8 mouse cellular contexts compared by ENCODE assay signal in genomic region chr6:135322749-135323148, GRCm38 (mm10). TPM values are rescaled to one million over a fixed set of nuclear protein-coding genes. Genes with fewer than 3 reads are reported as not detected.
DNase-seq lines count a peak whose midpoint lies in the region; ATAC-seq lines count a peak whose summit lies in the region.
"Had no signal": no experiment of that assay in that cellular context is flagged by ENCODE, and none has a peak within 500 bp of the region (broad histone marks: within the 10 kb centered on the region; RNA-seq: fewer than 3 reads in every experiment).

No protein-coding gene starts in this region.

- H3K9me3 ChIP-seq in neural tube, embryonic 15.5 days (replicated peaks), result no peaks in the 10 kb centered on the region
- H3K9me3 ChIP-seq in heart, embryonic 14.5 days (ENCODE audit: control insufficient read depth, low read length), result no peaks in the 10 kb centered on the region
- no peaks in the 10 kb centered on the region for H3K9me3 ChIP-seq in limb, embryonic 15.5 days

- H3K36me3 ChIP-seq in neural tube, embryonic 15.5 days, result no peaks in the 10 kb centered on the region
- no peaks in the 10 kb centered on the region for H3K36me3 ChIP-seq in heart, embryonic 14.5 days (ENCODE audit: control insufficient read depth, insufficient read depth, low read length)
- H3K36me3 ChIP-seq in limb, embryonic 15.5 days, result no peaks in the 10 kb centered on the region

- no peak overlapping the region for H3K4me3 ChIP-seq in neural tube, embryonic 15.5 days (replicated peaks)
- no peak overlapping the region for H3K4me3 ChIP-seq in heart, embryonic 14.5 days (ENCODE audit: control insufficient read depth in 1 of 2, insufficient read depth in 1 of 2, low read depth in 1 of 2, low read length in 2 of 2)
- no peak overlapping the region for H3K4me3 ChIP-seq in limb, embryonic 15.5 days

- no peak for ATAC-seq in neural tube, embryonic 15.5 days (ENCODE audit: low FRiP score)
- ATAC-seq in heart, embryonic 14.5 days (ENCODE audit: insufficient number of reproducible peaks, insufficient read depth, low FRiP score, low read depth), result no peak
- no peak for ATAC-seq in limb, embryonic 15.5 days (ENCODE audit: insufficient number of reproducible peaks, low FRiP score, low TSS enrichment, low read depth)

- 71% methylated on average over 7 of the region's 7 CpGs for WGBS in neural tube, embryonic 15.5 days
- 74% methylated on average over 7 of the region's 7 CpGs for WGBS in heart, embryonic 14.5 days
- WGBS in limb, embryonic 15.5 days, result 79% methylated on average over 7 of the region's 7 CpGs

- no peaks in the 10 kb centered on the region for H3K27me3 ChIP-seq in neural tube, embryonic 15.5 days (replicated peaks)
- H3K27me3 ChIP-seq in heart, embryonic 14.5 days (ENCODE audit: control insufficient read depth, insufficient read depth, low read length), result no peaks in the 10 kb centered on the region
- no peaks in the 10 kb centered on the region for H3K27me3 ChIP-seq in limb, embryonic 15.5 days

- H3K9ac ChIP-seq in neural tube, embryonic 15.5 days (replicated peaks), result no peak overlapping the region
- H3K9ac ChIP-seq in heart, embryonic 14.5 days (ENCODE audit: low read length), result no peak overlapping the region
- H3K9ac ChIP-seq in limb, embryonic 15.5 days, result no peak overlapping the region

- no peak overlapping the region for H3K27ac ChIP-seq in neural tube, embryonic 15.5 days (replicated peaks)
- H3K27ac ChIP-seq in heart, embryonic 14.5 days (replicated peaks in 1 of 2; ENCODE audit: control insufficient read depth in 1 of 2, insufficient read depth in 1 of 2, low read depth in 2 of 2, low read length in 2 of 2), result peak overlapping the region in 1 of 2 experiments; percentile 33; a peak in 1 of 4 replicates
- H3K27ac ChIP-seq in limb, embryonic 15.5 days, result peak overlapping the region; percentile 72

- DNase-seq in neural tube, embryonic 10.5 days (ENCODE audit: extremely low spot score, low spot score), result no peak
- DNase-seq in thymus, postnatal 4 days, result peak; percentile 40
- DNase-seq in B cell, adult 2 months, result no peak
- DNase-seq in right cerebral cortex, postnatal 14 days, result no peak
- DNase-seq: adrenal gland, adult 8-10 months had no signal

- H3K4me2 ChIP-seq in neural tube, embryonic 15.5 days, result peak overlapping the region; percentile 13; the same call in 1 of the 2 replicates
- H3K4me2 ChIP-seq in heart, embryonic 14.5 days (ENCODE audit: low read length), result 0 out of 2 replicates have a peak overlapping the region, but pooled peaks have one; percentile 2
- H3K4me2 ChIP-seq in limb, embryonic 15.5 days, result 0 out of 2 replicates have a peak overlapping the region, but pooled peaks have one; percentile 31

- peaks cover 11% of the 10 kb centered on the region; the same call in 1 of the 2 replicates for H3K4me1 ChIP-seq in neural tube, embryonic 15.5 days
- H3K4me1 ChIP-seq in heart, embryonic 14.5 days (ENCODE audit: control insufficient read depth in 2 of 2, insufficient read depth in 2 of 2, low read length in 2 of 2), result peaks cover 7 to 13% of the 10 kb centered on the region in 2 experiments; a peak in 2 of 4 replicates
- H3K4me1 ChIP-seq in limb, embryonic 15.5 days, result peaks cover 19% of the 10 kb centered on the region

RNA-seq across cellular contexts. Expression of gene Pbp2, which starts 12.5 kb away (rescaled TPM):
- polyA plus RNA-seq in neural tube, embryonic 15.5 days (2015; fragmentation: Nextera tagmentation; extraction: Ambion mirVana), result 0.14 TPM in 1 of 2 replicates, not detected in the other
- polyA plus RNA-seq in heart, embryonic 14.5 days (2014; fragmentation: Nextera tagmentation; extraction: Ambion mirVana), result not detected in 2 replicates
- 2.6 and 3.4 TPM in 2 replicates for polyA plus RNA-seq in limb, embryonic 15.5 days (2015; fragmentation: Nextera tagmentation; extraction: Ambion mirVana)

RNA-seq across cellular contexts. Expression of gene Emp1, which starts 39.6 kb away (rescaled TPM):
- 12.3 and 19.4 TPM in 2 replicates for polyA plus RNA-seq in neural tube, embryonic 15.5 days (2015; fragmentation: Nextera tagmentation; extraction: Ambion mirVana)
- polyA plus RNA-seq in heart, embryonic 14.5 days (2014; fragmentation: Nextera tagmentation; extraction: Ambion mirVana), result 16.6 and 17.2 TPM in 2 replicates
- 244 and 369 TPM in 2 replicates for polyA plus RNA-seq in limb, embryonic 15.5 days (2015; fragmentation: Nextera tagmentation; extraction: Ambion mirVana)

Comparison
In these comparisons a context has a peak if more than half of its experiments do, and no peak if none do; other contexts are left out.
1. RNA of gene Emp1, which starts 39.6 kb away (polyA plus RNA-seq): 244 to 369 TPM in limb, embryonic 15.5 days; 16.6 to 17.2 TPM in heart, embryonic 14.5 days and 12.3 to 19.4 TPM in neural tube, embryonic 15.5 days; every median in the first group is over 10 times any median in the second.
2. Peak in every context shown above with its lines, with median percentiles within 50 percentile points of each other: H3K4me2 ChIP-seq.